Mouse (Mus musculus): ENCODE data around the gene Ptcd1.

DNA sequence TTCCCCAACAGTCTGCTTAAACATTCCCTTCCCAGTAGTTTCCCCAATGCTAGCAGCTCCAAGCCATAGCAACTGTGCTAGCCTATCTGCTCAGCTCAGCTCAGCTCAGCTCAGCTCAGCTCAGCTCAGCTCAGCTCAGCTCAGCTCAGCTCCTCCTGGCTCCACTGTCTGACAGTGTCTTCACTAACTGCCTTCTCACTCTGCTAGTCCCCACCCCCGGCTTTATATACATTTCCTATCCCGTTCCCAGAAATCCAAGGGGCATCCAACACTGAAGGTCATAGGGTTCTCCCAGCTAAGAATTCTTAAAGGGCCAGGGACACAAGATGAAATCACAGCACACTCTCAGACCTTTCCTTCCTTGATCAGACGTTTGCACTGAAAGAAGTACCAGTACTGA, 2.2 kb downstream of the Ptcd1 start:
- TF ChIP-seq HCFC1 (IDR thresholded peaks at IDR 0.05; ENCODE audit: borderline replicate concordance, insufficient read depth, low read length) (no peak), ZNF384 (IDR thresholded peaks at IDR 0.05; ENCODE audit: low read depth, low read length) (no peak), ZC3H11A (IDR thresholded peaks at IDR 0.05; ENCODE audit: borderline replicate concordance, low read depth, low read length) (no peak)
